Mouse (Mus musculus): ENCODE results near the gene Jagn1. TPM values are rescaled to one million over a fixed set of nuclear protein-coding genes. Genes with fewer than 3 reads are reported as not detected.

Gene Jagn1
- total RNA-seq, 2 experiments from 2014 or later, result 2.0 to 8.1 TPM

DNA sequence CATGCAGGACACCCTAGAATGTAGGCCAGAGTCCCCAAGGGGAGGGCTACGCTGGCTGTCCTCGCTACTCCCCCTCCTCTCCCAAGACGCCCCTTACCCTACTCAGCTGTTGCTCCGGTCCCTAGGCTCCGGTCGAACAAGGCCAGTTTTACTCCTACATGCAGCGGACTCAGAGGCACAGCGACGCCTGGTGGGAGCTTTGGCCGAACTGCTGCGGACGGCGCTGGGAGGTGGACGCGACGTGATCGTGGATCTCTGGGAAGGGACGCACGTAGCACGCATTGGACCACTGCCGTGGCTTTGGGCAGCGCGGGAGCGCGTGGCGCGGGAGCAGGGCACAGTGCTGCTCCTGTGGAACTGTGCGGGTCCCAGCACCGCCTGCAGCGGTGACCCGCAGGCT, 27.1 kb downstream of the Jagn1 start:
- ATAC-seq (replicated peaks; ENCODE audit: low FRiP score, poor library complexity, severe bottlenecking), result 0 out of 2 replicates have a peak, but pooled peaks have one; percentile 25

DNA sequence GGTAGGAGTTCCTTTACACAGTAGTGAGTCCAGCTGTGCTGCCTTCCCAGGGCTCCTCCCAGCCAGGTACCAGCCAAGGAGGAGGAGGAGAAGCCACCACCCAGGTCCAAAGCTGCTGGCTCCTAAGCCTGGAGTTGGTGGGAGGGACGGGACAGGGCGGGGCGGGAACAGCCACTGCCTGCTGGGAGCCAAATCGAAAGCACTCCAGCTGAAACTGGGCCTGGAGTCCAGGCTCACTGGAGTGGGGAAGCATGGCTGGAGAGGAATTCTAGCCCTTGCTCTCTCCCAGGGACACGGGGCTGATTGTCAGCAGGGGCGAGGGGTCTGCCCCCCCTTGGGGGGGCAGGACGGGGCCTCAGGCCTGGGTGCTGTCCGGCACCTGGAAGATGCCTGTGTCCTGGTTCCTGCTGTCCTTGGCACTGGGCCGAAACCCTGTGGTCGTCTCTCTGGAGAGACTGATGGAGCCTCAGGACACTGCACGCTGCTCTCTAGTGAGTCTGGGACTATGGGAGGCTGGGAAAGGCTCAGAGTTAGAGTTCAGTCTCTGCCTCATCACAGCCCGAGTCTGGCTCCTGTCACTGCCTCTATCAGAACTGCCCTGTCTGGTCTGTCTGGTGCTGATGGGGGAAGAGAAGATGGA, 29.0 kb downstream of the Jagn1 start, which contains the start of gene Il17rc:
Il17rc (plus strand) TSS at position 131 of the 640 bp plus-strand sequence.
- no peak for ATAC-seq (replicated peaks; ENCODE audit: low FRiP score, poor library complexity, severe bottlenecking)

DNA sequence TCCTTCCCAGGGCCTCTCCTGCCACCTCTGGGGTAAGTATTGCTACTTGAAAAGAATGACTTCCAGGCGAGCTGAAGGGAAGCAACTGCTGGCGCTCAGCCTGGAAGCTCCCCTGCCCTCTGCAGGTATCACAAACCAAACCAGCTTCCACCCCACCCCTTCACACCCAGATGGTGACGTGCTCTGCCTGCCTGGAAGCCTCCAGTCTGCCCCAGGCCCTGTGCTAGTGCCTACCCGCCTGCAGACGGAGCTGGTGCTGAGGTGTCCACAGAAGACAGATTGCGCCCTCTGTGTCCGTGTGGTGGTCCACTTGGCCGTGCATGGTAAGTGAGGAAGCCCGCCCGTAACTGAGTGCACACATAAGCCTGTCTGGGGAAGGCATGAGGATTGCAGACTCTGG, 29.7 kb downstream of the Jagn1 start:
- no peak for ATAC-seq (replicated peaks; ENCODE audit: low FRiP score, poor library complexity, severe bottlenecking)

DNA sequence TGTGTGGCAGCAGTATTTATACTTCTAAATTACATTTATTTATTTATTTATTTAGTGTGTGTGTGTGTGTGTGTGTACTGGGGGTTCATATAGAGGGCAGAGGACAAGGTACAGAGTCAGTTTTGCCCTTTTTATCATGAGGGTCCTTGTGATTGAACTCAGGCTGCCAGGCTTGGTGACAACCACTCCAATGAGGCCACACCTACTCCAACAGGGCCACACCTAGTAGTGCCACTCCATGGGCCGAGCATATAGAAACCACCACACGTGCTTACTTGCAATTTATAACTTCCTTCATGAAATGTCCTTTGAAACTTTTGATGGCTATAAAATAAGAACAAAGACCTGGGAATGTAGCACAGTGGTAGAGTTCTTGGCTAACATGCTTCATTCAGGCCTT, 30.9 kb downstream of the Jagn1 start:
- no peak for ATAC-seq (replicated peaks; ENCODE audit: low FRiP score, poor library complexity, severe bottlenecking)

DNA sequence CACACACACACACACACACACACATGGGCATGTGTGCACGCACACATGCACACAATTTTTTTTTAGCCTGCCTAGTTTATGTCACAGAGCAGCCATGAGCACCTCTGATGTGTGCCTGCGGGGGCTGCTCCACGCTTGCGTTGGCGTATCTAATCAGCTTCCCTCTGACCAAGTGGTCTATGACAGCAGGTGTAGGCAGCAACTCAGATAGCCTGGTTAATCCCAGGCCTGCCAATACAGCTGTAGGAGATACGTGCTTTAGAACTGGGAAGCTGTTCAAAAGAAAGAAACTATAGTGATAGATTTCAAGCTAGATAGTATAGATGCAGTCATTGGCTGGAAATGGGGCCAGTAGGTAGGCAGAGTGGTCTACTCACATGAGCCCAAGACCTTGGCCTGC, 31.3 kb downstream of the Jagn1 start:
- no peak for ATAC-seq (replicated peaks; ENCODE audit: low FRiP score, poor library complexity, severe bottlenecking)

DNA sequence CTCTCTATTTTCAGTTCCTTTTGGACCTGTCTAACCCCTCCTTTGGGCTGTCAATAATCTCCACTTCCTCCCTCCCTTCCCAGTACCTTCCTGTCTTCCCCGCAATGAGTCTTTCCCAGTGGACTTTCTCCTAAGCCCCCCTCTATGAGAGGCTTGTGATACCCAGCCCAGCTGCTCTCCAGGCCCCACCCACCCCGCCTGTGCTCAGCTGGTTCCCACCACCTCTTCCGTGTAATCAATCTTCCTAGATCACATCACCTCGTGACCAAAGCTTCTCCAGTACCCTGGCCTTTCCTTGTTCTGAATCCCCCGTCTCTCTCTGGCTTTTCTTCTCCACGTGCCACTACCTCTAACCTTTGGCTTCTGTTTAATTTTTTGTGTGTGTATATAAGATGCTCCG, 35.0 kb downstream of the Jagn1 start:
- ATAC-seq (replicated peaks; ENCODE audit: low FRiP score, poor library complexity, severe bottlenecking), result no peak

DNA sequence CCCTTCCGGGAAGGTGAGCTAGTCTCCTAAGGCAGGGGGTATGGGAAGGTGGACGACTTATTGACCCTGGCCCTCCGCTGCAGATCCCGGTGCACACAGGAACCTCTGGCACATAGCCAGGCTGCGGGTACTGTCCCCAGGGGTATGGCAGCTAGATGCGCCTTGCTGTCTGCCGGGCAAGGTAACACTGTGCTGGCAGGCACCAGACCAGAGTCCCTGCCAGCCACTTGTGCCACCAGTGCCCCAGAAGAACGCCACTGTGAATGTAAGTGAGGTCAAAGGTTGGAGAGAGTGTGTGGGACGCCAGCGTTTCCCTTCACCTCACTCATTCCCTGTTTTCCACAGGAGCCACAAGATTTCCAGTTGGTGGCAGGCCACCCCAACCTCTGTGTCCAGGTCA, 36.5 kb downstream of the Jagn1 start:
- no peak for ATAC-seq (replicated peaks; ENCODE audit: low FRiP score, poor library complexity, severe bottlenecking)

DNA sequence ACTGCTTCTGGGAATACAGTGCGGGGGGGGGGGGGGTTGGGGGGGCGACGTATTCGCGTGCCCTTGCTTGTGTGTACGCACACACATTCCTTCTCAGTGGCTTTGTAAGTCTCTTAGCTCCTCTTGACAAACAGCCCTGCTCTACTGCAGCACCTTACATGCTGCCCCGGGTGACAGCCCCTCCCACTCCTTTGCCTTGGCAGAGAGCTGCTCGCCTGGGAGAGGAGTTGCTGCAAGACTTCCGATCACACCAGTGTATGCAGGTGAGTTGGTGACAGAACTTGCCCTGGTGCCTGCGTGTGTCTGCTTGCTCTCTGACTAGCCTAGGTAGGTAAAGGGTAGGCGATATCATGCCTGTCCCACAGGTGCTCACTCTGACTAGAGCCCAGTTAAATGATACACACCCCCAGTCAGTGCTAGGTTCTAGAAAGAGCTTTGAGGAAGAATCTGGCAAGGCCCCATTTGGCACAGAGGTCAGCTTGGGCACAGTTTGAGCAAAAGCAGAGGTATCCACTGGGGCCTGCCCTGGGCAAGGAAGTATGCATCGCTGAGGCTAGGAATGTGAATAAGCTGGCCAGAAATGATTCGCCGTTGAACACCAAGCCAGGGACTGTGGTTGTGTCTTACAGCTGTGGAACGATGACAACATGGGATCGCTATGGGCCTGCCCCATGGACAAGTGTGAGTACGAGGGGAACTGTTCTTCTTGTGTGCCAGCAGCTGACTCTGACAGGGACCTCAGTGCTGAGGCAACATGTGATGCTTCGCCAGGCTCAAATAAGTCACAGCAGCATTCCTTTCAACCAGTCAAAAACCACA, 38.4 kb downstream of the Jagn1 start:
- no peak for ATAC-seq (replicated peaks; ENCODE audit: low FRiP score, poor library complexity, severe bottlenecking)

DNA sequence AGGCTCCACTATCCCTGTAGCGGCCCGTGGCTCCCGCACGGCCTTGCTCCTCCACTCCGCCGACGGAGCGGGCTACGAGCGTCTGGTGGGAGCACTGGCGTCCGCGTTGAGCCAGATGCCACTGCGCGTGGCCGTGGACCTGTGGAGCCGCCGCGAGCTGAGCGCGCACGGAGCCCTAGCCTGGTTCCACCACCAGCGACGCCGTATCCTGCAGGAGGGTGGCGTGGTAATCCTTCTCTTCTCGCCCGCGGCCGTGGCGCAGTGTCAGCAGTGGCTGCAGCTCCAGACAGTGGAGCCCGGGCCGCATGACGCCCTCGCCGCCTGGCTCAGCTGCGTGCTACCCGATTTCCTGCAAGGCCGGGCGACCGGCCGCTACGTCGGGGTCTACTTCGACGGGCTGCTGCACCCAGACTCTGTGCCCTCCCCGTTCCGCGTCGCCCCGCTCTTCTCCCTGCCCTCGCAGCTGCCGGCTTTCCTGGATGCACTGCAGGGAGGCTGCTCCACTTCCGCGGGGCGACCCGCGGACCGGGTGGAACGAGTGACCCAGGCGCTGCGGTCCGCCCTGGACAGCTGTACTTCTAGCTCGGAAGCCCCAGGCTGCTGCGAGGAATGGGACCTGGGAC, 40.2 kb downstream of the Jagn1 start:
- peak; percentile 32 for ATAC-seq (replicated peaks; ENCODE audit: low FRiP score, poor library complexity, severe bottlenecking)

DNA sequence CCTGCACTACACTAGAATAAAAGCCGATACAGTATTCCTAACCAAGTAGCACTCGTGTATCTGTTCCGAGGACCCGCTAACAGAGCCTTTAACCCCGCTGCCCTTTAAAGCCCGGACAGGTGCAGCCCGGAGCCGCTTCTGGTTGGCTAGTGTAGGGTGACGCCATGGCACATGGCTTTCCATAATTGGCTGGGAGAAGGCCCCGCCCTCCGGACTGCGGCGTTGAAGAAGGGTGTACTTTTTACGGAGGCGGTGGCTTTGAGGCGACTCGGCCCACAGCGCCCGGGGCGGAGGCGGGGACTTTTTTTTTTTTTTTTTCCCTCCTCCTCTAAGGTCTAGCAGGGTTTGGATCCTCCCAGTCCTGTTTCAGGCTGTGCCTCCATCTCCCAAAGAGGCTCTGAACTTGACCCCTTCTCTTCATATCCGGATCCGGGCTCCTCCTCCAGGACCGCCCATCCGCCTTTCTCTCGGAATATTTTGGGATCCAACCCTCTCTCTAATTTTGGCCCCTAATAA, 40.8 kb downstream of the Jagn1 start, which contains the start of gene Creld1:
Creld1 (plus strand) TSS at position 198 of the 516 bp plus-strand sequence.
- ATAC-seq (replicated peaks; ENCODE audit: low FRiP score, poor library complexity, severe bottlenecking), result peak; percentile 93

DNA sequence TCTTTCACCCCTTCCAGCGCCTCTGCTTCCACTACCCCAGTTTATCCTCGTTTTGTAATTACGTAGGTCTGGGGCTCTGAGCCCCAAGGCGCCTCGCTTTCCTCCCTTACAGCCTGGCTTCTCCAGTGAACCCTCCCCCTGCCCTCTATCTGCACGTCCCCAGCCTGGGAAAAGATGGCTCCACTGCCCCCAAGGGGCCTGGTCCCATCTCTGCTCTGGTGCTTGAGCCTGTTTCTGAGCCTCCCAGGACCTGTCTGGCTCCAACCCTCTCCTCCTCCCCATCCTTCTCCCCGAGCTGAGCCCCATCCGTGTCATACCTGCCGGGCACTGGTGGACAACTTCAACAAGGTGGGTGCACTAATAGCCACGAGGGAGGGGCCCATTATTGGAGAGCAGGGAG, 41.4 kb downstream of the Jagn1 start:
- ATAC-seq (replicated peaks; ENCODE audit: low FRiP score, poor library complexity, severe bottlenecking), result 0 out of 2 replicates have a peak, but pooled peaks have one; percentile 8

DNA sequence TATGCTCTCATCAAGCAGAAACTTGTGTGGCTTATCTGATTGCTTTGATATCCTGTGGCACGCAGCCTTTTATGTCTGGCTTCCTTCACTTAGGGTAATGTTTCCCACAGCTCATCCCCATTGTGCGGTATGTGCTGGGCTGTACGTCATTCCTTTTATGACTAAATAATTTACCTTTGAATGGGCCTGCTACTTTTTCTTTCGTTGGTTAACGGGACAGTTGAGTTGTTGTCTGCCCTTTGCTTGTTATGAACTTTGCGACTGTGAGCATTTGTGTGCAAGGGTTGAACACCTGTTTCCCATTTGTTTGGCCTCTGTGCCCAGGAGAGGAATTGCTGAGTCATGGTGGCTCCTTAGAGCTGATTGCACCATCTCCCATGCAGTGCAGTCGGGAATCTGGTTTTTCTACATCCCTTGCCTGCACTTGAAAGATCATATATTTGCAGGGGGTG, 44.8 kb downstream of the Jagn1 start:
- no peak for ATAC-seq (replicated peaks; ENCODE audit: low FRiP score, poor library complexity, severe bottlenecking)

DNA sequence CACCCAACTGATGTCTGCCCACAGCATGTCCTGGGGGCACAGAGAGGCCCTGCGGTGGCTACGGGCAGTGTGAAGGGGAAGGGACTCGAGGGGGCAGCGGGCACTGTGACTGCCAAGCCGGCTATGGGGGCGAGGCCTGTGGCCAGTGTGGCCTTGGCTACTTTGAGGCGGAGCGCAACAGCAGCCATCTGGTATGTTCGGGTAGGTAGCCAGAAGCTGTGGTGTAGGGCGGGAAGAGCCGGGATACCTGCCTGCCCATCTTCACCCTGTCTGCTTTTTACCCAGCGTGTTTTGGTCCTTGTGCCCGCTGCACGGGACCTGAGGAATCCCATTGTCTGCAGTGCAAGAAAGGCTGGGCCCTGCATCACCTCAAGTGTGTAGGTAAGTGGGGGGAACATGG, 47.0 kb downstream of the Jagn1 start:
- ATAC-seq (replicated peaks; ENCODE audit: low FRiP score, poor library complexity, severe bottlenecking), result no peak

DNA sequence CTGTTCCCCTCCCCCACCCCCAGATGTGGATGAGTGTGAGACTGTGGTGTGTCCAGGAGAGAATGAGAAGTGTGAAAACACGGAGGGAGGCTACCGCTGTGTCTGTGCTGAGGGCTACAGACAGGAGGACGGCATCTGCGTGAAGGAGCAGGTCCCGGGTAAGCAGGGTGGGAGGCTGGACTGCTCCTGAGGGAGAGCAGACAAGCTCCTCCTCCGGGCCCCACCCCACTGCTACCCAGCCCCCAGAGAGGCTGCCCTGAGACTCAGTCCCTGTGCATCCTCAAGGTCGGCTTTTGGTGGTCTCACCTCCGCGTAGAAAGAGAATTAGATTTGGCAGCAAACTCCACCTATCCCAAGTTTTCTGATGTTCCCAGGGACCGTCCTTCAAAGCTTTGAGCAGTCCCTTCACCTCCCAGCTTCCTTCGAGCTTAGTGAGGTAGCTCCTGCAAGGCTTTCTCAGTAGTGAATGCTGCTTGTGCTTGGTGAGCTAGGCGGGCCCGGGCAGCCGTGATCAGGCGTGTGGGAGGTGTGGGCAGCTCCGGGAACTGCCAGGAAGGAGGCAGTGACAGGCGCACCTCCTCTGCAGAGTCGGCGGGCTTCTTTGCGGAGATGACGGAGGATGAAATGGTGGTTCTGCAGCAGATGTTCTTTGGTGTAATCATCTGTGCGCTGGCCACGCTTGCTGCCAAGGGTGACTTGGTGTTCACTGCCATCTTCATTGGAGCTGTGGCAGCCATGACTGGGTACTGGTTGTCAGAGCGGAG, 49.9 kb downstream of the Jagn1 start:
- ATAC-seq (replicated peaks; ENCODE audit: low FRiP score, poor library complexity, severe bottlenecking), result no peak

DNA sequence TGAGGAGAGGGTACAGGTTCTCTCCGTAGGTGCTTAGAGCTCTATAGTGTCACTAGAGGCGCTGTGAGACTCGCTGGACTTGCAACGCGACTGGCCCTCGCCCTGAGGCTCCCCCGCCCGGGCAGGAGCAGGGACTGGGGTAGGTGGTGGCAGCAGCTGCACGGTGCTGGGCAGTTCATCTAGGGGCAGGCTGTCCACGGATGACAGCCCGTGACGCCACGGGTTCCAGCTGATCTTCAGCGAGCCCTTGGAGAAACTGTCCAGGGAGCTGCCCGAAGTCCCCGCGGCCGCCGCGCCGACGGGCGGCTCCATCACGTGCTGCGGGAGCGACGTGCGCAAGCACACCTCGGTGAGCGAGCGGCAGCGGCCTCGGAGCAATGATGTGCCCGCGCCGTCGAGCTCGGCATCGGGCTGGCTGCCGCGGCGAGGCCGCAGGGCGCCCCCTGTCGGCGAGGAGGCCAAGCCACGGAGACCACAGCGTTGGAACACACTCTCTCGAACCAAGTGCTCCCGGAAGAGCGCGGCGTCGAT, 52.0 kb downstream of the Jagn1 start:
- peak; percentile 71 for ATAC-seq (replicated peaks; ENCODE audit: low FRiP score, poor library complexity, severe bottlenecking)

DNA sequence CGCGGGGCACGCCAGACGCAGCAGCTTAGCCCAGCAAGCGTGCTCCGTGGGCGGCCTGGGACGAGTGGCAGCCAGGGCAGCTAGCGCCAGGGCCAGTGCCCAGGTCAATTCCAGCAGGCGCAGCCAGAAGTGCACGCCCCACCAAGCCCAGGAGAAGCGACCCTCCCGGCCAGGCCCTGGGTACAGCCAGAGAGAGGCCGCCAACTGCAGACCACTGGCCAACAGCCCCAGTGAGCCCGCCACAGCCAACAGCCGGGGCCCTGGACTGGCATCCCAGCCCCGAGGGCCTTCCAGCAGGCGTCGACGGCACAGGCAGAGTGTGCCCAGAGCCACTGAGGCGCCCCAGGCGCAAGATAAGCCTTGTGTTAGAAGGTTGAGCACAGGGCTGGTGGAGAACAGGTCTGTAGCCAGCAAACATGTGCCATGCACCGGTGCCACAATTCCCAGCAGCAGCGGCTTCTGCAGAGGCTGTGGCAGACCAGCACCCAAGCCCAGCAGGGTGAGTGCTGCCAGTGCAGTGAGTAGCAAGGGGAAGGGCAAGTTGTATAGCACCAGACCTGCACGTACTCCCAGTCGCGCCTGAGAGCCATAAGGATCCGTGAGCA, 52.8 kb downstream of the Jagn1 start:
- ATAC-seq (replicated peaks; ENCODE audit: low FRiP score, poor library complexity, severe bottlenecking), result no peak
